Mouse (Mus musculus) thymus, adult 2 months (tissue): ENCODE measurements around the gene Zdhhc14. TPM values are rescaled to one million over a fixed set of nuclear protein-coding genes. Genes with fewer than 3 reads are reported as not detected.

Experiments used
- DNase-seq: peaks from one replicate; pipeline ENCODE4 v3.0.0; 2021
- H3K27ac ChIP-seq: fragments of 200-500 bp; 2 replicates; pipeline ENCODE4 v1.5.1; 2012; ENCODE audit warnings: low read length, control low read depth; ENCODE audit not compliant: control insufficient read depth, insufficient read depth
- H3K27me3 ChIP-seq: fragments of 200-500 bp; 2 replicates; pipeline ENCODE4 v1.6.1; 2012; ENCODE audit warnings: mild to moderate bottlenecking, low read length, moderate library complexity, mixed read lengths; ENCODE audit not compliant: control insufficient read depth, insufficient read depth
- H3K36me3 ChIP-seq: fragments of 200-500 bp; 2 replicates; pipeline ENCODE4 v1.6.1; 2012; ENCODE audit warnings: mild to moderate bottlenecking, low read length, moderate library complexity; ENCODE audit not compliant: control insufficient read depth, insufficient read depth
- H3K4me1 ChIP-seq: fragments of 200-500 bp; replicated peaks from 2 replicates; pipeline ENCODE4 v1.6.1; 2012; ENCODE audit warnings: low read length; ENCODE audit not compliant: control insufficient read depth, insufficient read depth
- H3K4me3 ChIP-seq: fragments of 200-500 bp; 2 replicates; pipeline ENCODE4 v1.5.1; 2012; ENCODE audit warnings: mild to moderate bottlenecking, low read length, control low read depth, moderate library complexity; ENCODE audit not compliant: control insufficient read depth, insufficient read depth
- CTCF ChIP-seq: fragments of 200-500 bp; IDR thresholded peaks from 2 replicates; pipeline ENCODE4 v1.5.1; 2012; ENCODE audit warnings: mild to moderate bottlenecking, control low read depth, low read length, moderate library complexity, borderline replicate concordance; ENCODE audit not compliant: control insufficient read depth, poor library complexity, insufficient read depth; ENCODE audit errors: extremely low read depth
- POLR2A ChIP-seq: fragments of 200-500 bp; IDR thresholded peaks from 2 replicates; pipeline ENCODE4 v1.6.1; 2012; ENCODE audit warnings: mild to moderate bottlenecking, low read length, control low read depth, moderate library complexity; ENCODE audit not compliant: control insufficient read depth, poor library complexity, insufficient read depth; ENCODE audit errors: extremely low read depth
- WGBS: fragments of 180-500 bp; shearing (Covaris S2); methylation state at CpG from one replicate; pipeline ENCODE4 v1.1.7; 2018; 5-methylcytosine and 5-hydroxymethylcytosine counted together
- polyA plus RNA-seq: library from polyadenylated mRNA; depleted of rRNA; stranded (reverse); fragments of >200 nt; gene quantifications from 2 replicates; pipeline ENCODE4 v1.2.3, GENCODE M21; 2012

Gene Zdhhc14
- polyA plus RNA-seq, 1 experiment: 13.3 TPM

GRCm38 (mm10) chr17:5798221-5798801 lies 306.0 kb downstream of the Zdhhc14 start:
- H3K27me3 ChIP-seq: no peaks in the 10 kb centered on the region
- H3K4me3 ChIP-seq: no peak overlapping the region
- no peak for DNase-seq
- no peak overlapping the region for H3K27ac ChIP-seq
- H3K4me1 ChIP-seq: peaks cover 29% of the 10 kb centered on the region
- TF ChIP-seq POLR2A (no peak), CTCF (no peak)
- no peaks in the 10 kb centered on the region for H3K36me3 ChIP-seq
- 15% methylated on average over 13 of the region's 13 CpGs for WGBS

GRCm38 (mm10) chr17:5798900-5799299 lies 306.5 kb downstream of the Zdhhc14 start:
- DNase-seq: no peak
- no peaks in the 10 kb centered on the region for H3K27me3 ChIP-seq
- no peak overlapping the region for H3K27ac ChIP-seq
- WGBS: 75% methylated on average over 5 of the region's 5 CpGs
- TF ChIP-seq POLR2A: no peak
- no peak for TF ChIP-seq CTCF
- H3K4me3 ChIP-seq: no peak overlapping the region
- peaks cover 33% of the 10 kb centered on the region for H3K4me1 ChIP-seq
- H3K36me3 ChIP-seq: no peaks in the 10 kb centered on the region

- Histone ChIP-seq H3K4me3 (no peak overlapping the region), H3K36me3 (no peaks in the 10 kb centered on the region), H3K4me1 (peaks cover 36% of the 10 kb centered on the region), H3K27me3 (no peaks in the 10 kb centered on the region), H3K27ac (no peak overlapping the region)
- 95% methylated on average over 17 of the region's 17 CpGs for WGBS
- DNase-seq: no peak
- no peak for TF ChIP-seq CTCF
- TF ChIP-seq POLR2A: no peak
These were observed 307.2 kb downstream of the Zdhhc14 start for GRCm38 (mm10) chr17:5799396-5800021.

GRCm38 (mm10) chr17:5800254-5800653 lies 307.9 kb downstream of the Zdhhc14 start:
- 88% methylated on average over 2 of the region's 2 CpGs for whole genome bisulfite sequencing
- no peak for TF ChIP-seq POLR2A
- no peak for TF ChIP-seq CTCF
- H3K27me3 ChIP-seq: no peaks in the 10 kb centered on the region
- DNase-seq: no peak
- H3K36me3 ChIP-seq: no peaks in the 10 kb centered on the region
- H3K4me1 ChIP-seq: peaks cover 41% of the 10 kb centered on the region
- H3K4me3 ChIP-seq: no peak overlapping the region
- H3K27ac ChIP-seq: no peak overlapping the region

- no peak for DNase-seq
- peaks cover 46% of the 10 kb centered on the region for H3K4me1 ChIP-seq
- no peaks in the 10 kb centered on the region for H3K27me3 ChIP-seq
- 93% methylated on average over 7 of the region's 7 CpGs for WGBS
- no peaks in the 10 kb centered on the region for H3K36me3 ChIP-seq
- no peak for TF ChIP-seq CTCF
- no peak for TF ChIP-seq POLR2A
- H3K4me3 ChIP-seq: no peak overlapping the region
- H3K27ac ChIP-seq: no peak overlapping the region
These were observed 308.6 kb downstream of the Zdhhc14 start for GRCm38 (mm10) chr17:5800824-5801560.

GRCm38 (mm10) chr17:5801761-5802655 lies 309.7 kb downstream of the Zdhhc14 start:
- WGBS: 15% methylated on average over 17 of the region's 17 CpGs
- no peak overlapping the region for H3K4me3 ChIP-seq
- H3K4me1 ChIP-seq: peaks cover 47% of the 10 kb centered on the region
- H3K27me3 ChIP-seq: no peaks in the 10 kb centered on the region
- H3K36me3 ChIP-seq: no peaks in the 10 kb centered on the region
- peak; percentile 69 for DNase-seq
- H3K27ac ChIP-seq: no peak overlapping the region
- TF ChIP-seq CTCF (no peak), POLR2A (no peak)
